Mouse (Mus musculus) limb, embryonic 14.5 days (tissue): ENCODE results near the gene Gnaq. TPM values are rescaled to one million over a fixed set of nuclear protein-coding genes. Genes with fewer than 3 reads are reported as not detected.

ENCODE experiments used
- ATAC-seq: fragments of 200-750 bp; cut with Nextera tagmentation; 2 replicates; pipeline ENCODE4 v1.8.0; 2017; ENCODE audit warnings: low read depth, moderate number of reproducible peaks, moderate TSS enrichment; ENCODE audit not compliant: low FRiP score
- DNase-seq: peaks from one replicate; pipeline ENCODE4 v3.0.0-alpha.2; 2015; ENCODE audit warnings: low spot score
- H3K27ac ChIP-seq: fragments of 300-500 bp; sonication (generic); replicated peaks from 2 replicates; pipeline ENCODE4 v1.5.1; 2014; ENCODE audit warnings: low read depth, mild to moderate bottlenecking, low read length, moderate library complexity, mixed read lengths
- H3K27me3 ChIP-seq: fragments of 300-500 bp; sonication (generic); 2 replicates; pipeline ENCODE4 v1.6.1; 2014; ENCODE audit warnings: low read length, mixed read lengths; ENCODE audit not compliant: control insufficient read depth, insufficient read depth
- H3K36me3 ChIP-seq: fragments of 300-500 bp; sonication (generic); 2 replicates; pipeline ENCODE4 v1.6.1; 2014; ENCODE audit warnings: mild to moderate bottlenecking, low read length, moderate library complexity, mixed read lengths; ENCODE audit not compliant: control insufficient read depth, insufficient read depth
- H3K4me1 ChIP-seq: fragments of 300-500 bp; sonication (generic); 2 replicates; pipeline ENCODE4 v1.6.1; 2014; ENCODE audit warnings: antibody characterized with exemption, low read length, mixed read lengths; ENCODE audit not compliant: control insufficient read depth, insufficient read depth
- H3K4me2 ChIP-seq: fragments of 300-500 bp; sonication (generic); replicated peaks from 2 replicates; pipeline ENCODE4 v1.6.1; 2014; ENCODE audit warnings: low read depth, mild to moderate bottlenecking, low read length, moderate library complexity; ENCODE audit not compliant: severe bottlenecking
- H3K4me3 ChIP-seq: fragments of 300-500 bp; sonication (generic); replicated peaks from 2 replicates; pipeline ENCODE4 v1.5.1; 2014; ENCODE audit warnings: low read length
- H3K9ac ChIP-seq: fragments of 300-500 bp; sonication (generic); 2 replicates; pipeline ENCODE4 v1.6.1; 2014; ENCODE audit warnings: mild to moderate bottlenecking, low read depth, low read length, moderate library complexity; ENCODE audit not compliant: severe bottlenecking
- H3K9me3 ChIP-seq: fragments of 300-500 bp; sonication (generic); 2 replicates; pipeline ENCODE4 v1.6.1; 2016; ENCODE audit warnings: low read length; ENCODE audit not compliant: control insufficient read depth
- POLR2A ChIP-seq: fragments of 200-500 bp; IDR thresholded peaks from 2 replicates; pipeline ENCODE4 v1.8.0; 2012; ENCODE audit warnings: inconsistent platforms, mild to moderate bottlenecking, moderate library complexity, borderline replicate concordance; ENCODE audit not compliant: insufficient read depth, insufficient read length; ENCODE audit errors: extremely low read depth
- WGBS: fragments of 180-500 bp; shearing (Covaris S2); extraction: QIAGEN DNeasy Blood & Tissue Kit; methylation state at CpG from one replicate; pipeline ENCODE4 v1.1.7; 2014; 5-methylcytosine and 5-hydroxymethylcytosine counted together
- polyA plus RNA-seq, 2 experiments: library from polyadenylated mRNA; depleted of rRNA in 1 of 2; stranded (reverse) in 1 of 2; unstranded in 1 of 2; fragments of >200 nt; fragmentation: Nextera tagmentation in 1 of 2; extraction: Ambion mirVana in 1 of 2; gene quantifications; 2 replicates each; pipeline versions ENCODE4 v1.2.1 to v1.2.3; 2012 to 2014

Gene Gnaq
- polyA plus RNA-seq, 2 experiments, result 16.6 to 23.4 TPM

GRCm38 (mm10) chr19:16249025-16249424 is 116.4 kb downstream of the Gnaq start:
- no peak overlapping the region for H3K9ac ChIP-seq
- DNase-seq, result no peak
- H3K9me3 ChIP-seq, result no peaks in the 10 kb centered on the region
- no peaks in the 10 kb centered on the region for H3K36me3 ChIP-seq
- H3K27me3 ChIP-seq, result no peaks in the 10 kb centered on the region
- no peak for TF ChIP-seq POLR2A
- H3K4me1 ChIP-seq, result peaks cover 8% of the 10 kb centered on the region
- H3K4me2 ChIP-seq, result no peak overlapping the region
- H3K27ac ChIP-seq, result no peak overlapping the region
- no peak for ATAC-seq
- WGBS, result 94% methylated on average over 2 of the region's 2 CpGs
- H3K4me3 ChIP-seq, result no peak overlapping the region

DNA sequence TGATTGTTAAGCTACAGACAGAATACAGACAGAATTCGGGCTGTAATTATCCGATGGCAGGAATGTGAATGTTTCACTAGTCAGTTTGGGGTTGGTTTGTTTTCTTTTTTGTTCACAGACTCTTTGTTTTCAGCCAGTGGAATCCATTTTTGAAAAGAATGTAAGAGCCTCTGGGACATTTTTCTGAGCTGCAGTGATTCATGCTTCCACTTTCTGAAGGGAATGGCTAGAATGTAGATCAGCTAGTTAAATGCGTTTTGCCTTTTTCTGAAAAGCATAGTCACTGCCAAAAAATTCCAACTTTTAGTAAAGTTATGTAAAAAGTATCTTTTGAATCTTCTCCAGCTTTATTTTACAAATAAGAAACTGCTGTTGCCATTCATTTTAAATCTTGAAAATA is 118.3 kb downstream of the Gnaq start:
- TF ChIP-seq POLR2A, result no peak
- H3K27me3 ChIP-seq, result no peaks in the 10 kb centered on the region
- DNase-seq (peak; percentile 63), ATAC-seq (no peak)
- H3K4me3 ChIP-seq, result no peak overlapping the region
- H3K9ac ChIP-seq, result no peak overlapping the region
- H3K4me2 ChIP-seq, result no peak overlapping the region
- peaks cover 8% of the 10 kb centered on the region for H3K4me1 ChIP-seq
- WGBS, result 61% methylated on average over 3 of the region's 3 CpGs
- peak overlapping the region; percentile 74 for H3K27ac ChIP-seq
- no peaks in the 10 kb centered on the region for H3K9me3 ChIP-seq
- H3K36me3 ChIP-seq, result no peaks in the 10 kb centered on the region

GRCm38 (mm10) chr19:16251819-16252218 is 119.2 kb downstream of the Gnaq start:
- Histone ChIP-seq H3K27ac (0 out of 2 replicates have a peak overlapping the region, but pooled peaks have one; percentile 26), H3K4me1 (peaks cover 8% of the 10 kb centered on the region), H3K4me3 (no peak overlapping the region), H3K4me2 (no peak overlapping the region), H3K9me3 (no peaks in the 10 kb centered on the region), H3K36me3 (no peaks in the 10 kb centered on the region), H3K9ac (no peak overlapping the region), H3K27me3 (no peaks in the 10 kb centered on the region)
- DNase-seq, result peak; percentile 48
- peak; percentile 60 for ATAC-seq
- 41% methylated on average over 5 of the region's 5 CpGs for WGBS
- no peak for TF ChIP-seq POLR2A

GRCm38 (mm10) chr19:16252696-16253095 is 120.1 kb downstream of the Gnaq start:
- ATAC-seq (no peak), DNase-seq (no peak)
- Histone ChIP-seq H3K27ac (no peak overlapping the region), H3K4me3 (no peak overlapping the region), H3K9ac (no peak overlapping the region), H3K4me2 (no peak overlapping the region), H3K9me3 (no peaks in the 10 kb centered on the region), H3K36me3 (no peaks in the 10 kb centered on the region), H3K4me1 (peaks cover 8% of the 10 kb centered on the region), H3K27me3 (no peaks in the 10 kb centered on the region)
- no peak for TF ChIP-seq POLR2A
- 78% methylated on average over 4 of the region's 4 CpGs for WGBS

DNA sequence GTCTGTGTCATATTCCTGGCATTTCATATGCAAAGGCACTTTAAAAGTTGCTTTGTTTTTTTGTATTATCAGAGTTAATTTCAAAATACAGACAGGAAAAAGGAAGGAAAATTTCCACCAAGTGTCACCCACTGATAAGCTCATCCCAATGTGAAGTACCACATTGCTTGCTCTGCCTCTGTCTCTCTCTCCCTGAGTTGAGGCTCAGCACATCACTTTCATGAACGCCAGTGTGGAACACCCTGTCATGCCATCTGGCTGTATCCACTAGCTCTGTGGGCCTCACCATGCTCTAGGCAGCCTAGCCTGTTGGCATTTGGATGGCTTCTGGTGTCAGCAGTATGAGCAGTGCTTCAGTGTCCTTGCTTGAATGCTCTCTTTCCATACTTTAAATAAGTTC is 122.2 kb downstream of the Gnaq start:
- Histone ChIP-seq H3K27me3 (no peaks in the 10 kb centered on the region), H3K36me3 (no peaks in the 10 kb centered on the region), H3K9ac (no peak overlapping the region), H3K27ac (no peak overlapping the region), H3K4me1 (peaks cover 20% of the 10 kb centered on the region), H3K4me3 (no peak overlapping the region), H3K9me3 (no peaks in the 10 kb centered on the region), H3K4me2 (no peak overlapping the region)
- no peak for TF ChIP-seq POLR2A
- WGBS, result 77% methylated on average over 1 of the region's 1 CpGs
- DNase-seq (no peak), ATAC-seq (no peak)

DNA sequence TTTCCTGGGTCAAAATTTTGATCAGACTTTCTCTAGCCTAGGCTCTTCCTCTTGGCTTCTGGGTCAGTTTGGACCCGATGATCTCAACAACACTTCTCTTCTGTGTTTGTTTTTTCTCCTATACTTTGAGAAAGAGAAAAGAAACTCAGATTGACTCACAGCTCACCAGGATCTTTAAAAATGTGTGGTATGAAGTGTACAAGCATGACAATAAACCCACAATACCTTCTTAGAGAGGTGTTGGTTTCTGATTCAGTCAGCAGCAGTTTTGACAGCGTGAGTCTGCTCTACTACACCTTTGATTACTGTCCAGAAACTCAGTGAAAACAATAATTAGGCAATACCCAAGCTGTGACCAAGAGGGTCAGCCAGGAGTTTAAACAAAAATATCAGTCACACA is 122.7 kb downstream of the Gnaq start:
- 82% methylated on average over 2 of the region's 2 CpGs for WGBS
- ATAC-seq, result no peak
- no peaks in the 10 kb centered on the region for H3K36me3 ChIP-seq
- H3K27ac ChIP-seq, result no peak overlapping the region
- DNase-seq, result no peak
- H3K4me1 ChIP-seq, result peaks cover 20% of the 10 kb centered on the region
- no peak overlapping the region for H3K4me2 ChIP-seq
- H3K9ac ChIP-seq, result no peak overlapping the region
- no peak overlapping the region for H3K4me3 ChIP-seq
- no peaks in the 10 kb centered on the region for H3K27me3 ChIP-seq
- no peaks in the 10 kb centered on the region for H3K9me3 ChIP-seq
- TF ChIP-seq POLR2A, result no peak
